Mouse (Mus musculus) bone marrow, adult 2 months (tissue): ENCODE measurements around the gene Mast4. TPM values are rescaled to one million over a fixed set of nuclear protein-coding genes. Genes with fewer than 3 reads are reported as not detected.

ENCODE experiments used
- H3K27ac ChIP-seq: fragments of 200-500 bp; 2 replicates; pipeline ENCODE4 v1.5.1; 2012; ENCODE audit warnings: low read depth, mild to moderate bottlenecking, control low read depth, inconsistent platforms, low read length; ENCODE audit not compliant: control insufficient read depth, poor library complexity, insufficient read depth
- H3K4me1 ChIP-seq: fragments of 200-500 bp; 2 replicates; pipeline ENCODE4 v1.6.1; 2011; ENCODE audit warnings: low read length; ENCODE audit not compliant: control insufficient read depth, insufficient read depth
- H3K4me3 ChIP-seq: fragments of 200-500 bp; replicated peaks from 2 replicates; pipeline ENCODE3; 2011; ENCODE audit warnings: mild to moderate bottlenecking, low read depth, low read length, control low read depth; ENCODE audit not compliant: control insufficient read depth
- CTCF ChIP-seq: fragments of 200-500 bp; IDR thresholded peaks from 2 replicates; pipeline ENCODE4 v1.5.1; 2011; ENCODE audit warnings: low read length, control low read depth; ENCODE audit not compliant: control insufficient read depth, insufficient read depth
- POLR2A ChIP-seq: fragments of 200-500 bp; IDR thresholded peaks from 2 replicates; pipeline ENCODE4 v1.6.1; 2011; ENCODE audit warnings: low read depth, mild to moderate bottlenecking, control low read depth, low read length, borderline replicate concordance; ENCODE audit not compliant: control insufficient read depth
- WGBS: fragments of 180-500 bp; shearing (Covaris S2); methylation state at CpG from one replicate; pipeline ENCODE4 v1.1.7; 2018; 5-methylcytosine and 5-hydroxymethylcytosine counted together
- polyA plus RNA-seq: library from polyadenylated mRNA; stranded (reverse); fragments of >200 nt; gene quantifications from 2 replicates; pipeline ENCODE4 v1.2.4, GENCODE M21; 2011; ENCODE audit warnings: low replicate concordance; ENCODE audit not compliant: missing spikeins, insufficient read depth, insufficient read length

Mast4 gene
- polyA plus RNA-seq, 1 experiment = 6.7 TPM

DNA sequence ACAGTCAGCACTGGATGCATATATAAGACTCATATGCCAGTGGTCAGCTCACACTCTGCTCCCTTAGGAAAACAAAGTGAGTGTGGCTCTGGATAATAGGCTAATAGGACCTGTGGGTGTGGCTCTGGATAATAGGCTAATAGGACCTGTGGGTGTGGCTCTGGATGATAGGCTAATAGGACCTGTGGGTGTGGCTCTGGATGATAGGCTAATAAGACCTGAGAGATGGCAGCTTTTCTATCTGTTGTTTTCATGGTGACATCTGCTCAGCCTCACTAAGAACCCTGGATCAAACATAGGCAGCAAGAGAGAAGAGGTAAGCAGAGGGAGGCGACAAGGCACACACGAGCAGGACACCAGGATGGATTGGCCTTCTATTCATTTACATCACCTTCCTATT lies 483.7 kb downstream of the Mast4 start:
- 93% methylated on average over 2 of the region's 2 CpGs for WGBS
- Histone ChIP-seq H3K27ac (no peak overlapping the region), H3K4me1 (no peaks in the 10 kb centered on the region; the same call in 1 of the 2 replicates), H3K4me3 (no peak overlapping the region)
- TF ChIP-seq POLR2A = no peak
- TF ChIP-seq CTCF = no peak

- WGBS = 10% methylated on average over 3 of the region's 3 CpGs
- H3K4me1 ChIP-seq = no peaks in the 10 kb centered on the region; the same call in 1 of the 2 replicates
- TF ChIP-seq POLR2A = no peak
- no peak for TF ChIP-seq CTCF
- H3K4me3 ChIP-seq = no peak overlapping the region
- no peak overlapping the region for H3K27ac ChIP-seq
These were observed 485.2 kb downstream of the Mast4 start for GRCm38 (mm10) chr13:102849068-102849467.

DNA sequence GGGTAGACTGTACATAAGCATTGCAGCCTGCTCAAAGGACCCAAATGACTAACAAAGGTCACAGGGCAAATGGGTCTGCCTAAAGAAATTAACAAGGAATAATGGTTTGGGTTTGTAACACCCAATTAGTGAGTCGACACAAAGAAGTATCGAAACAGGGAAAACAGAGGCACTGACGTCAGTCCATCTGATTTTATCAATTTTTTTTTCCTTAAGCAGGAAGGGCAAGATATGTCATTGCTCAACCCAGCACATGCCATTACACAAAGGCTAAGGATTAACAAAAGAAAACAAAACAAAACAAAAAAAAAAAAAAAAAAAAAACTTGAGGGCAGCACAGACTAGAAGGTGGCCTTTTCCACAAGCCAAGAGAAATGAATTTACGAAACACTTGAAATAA lies 487.8 kb downstream of the Mast4 start:
- H3K4me3 ChIP-seq = no peak overlapping the region
- no peaks in the 10 kb centered on the region; the same call in 1 of the 2 replicates for H3K4me1 ChIP-seq
- WGBS = 69% methylated on average over 4 of the region's 4 CpGs
- TF ChIP-seq CTCF (no peak), POLR2A (no peak)
- no peak overlapping the region for H3K27ac ChIP-seq

DNA sequence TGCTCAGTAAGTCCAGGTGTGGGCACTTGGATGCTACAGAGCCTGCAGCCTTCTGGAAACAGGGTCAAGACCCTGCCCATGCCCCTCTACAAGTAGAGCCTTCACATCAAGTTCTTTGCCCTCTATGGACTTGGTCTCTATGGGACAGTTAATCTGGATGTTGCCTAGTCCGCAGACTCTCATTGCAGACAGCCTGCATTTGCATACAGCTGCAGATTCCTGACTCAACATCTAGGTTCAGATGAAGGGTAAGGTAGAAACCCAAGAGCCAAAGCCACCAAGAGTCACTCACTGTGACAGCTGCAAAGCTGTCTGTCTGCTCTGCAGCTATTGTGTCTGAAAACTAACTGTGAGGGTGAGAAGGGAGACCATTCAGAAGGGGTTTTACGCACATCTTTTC lies 491.6 kb downstream of the Mast4 start:
- Histone ChIP-seq H3K4me3 (no peak overlapping the region), H3K4me1 (no peaks in the 10 kb centered on the region), H3K27ac (no peak overlapping the region)
- TF ChIP-seq POLR2A (no peak), CTCF (no peak)
- WGBS = 94% methylated on average over 2 of the region's 2 CpGs

DNA sequence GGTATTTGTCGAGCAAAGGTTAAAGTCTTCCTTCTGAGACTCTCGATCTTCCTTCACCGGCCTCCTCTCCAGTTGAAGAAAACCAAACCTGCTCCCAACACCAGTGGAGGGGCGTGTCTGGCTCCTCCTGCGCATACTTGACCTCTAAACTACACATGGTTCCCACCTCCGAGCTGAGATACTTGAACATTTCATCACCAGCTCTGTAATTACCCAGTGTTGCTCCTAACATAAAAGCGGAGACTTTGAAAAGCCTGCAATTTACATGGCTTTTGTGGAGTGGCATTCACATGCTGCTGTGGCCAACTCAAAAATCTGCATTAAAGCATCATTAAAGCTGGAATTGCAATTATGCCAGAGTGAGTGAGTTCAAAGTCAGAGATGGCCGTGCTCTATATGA lies 492.1 kb downstream of the Mast4 start:
- no peaks in the 10 kb centered on the region for H3K4me1 ChIP-seq
- no peak for TF ChIP-seq CTCF
- TF ChIP-seq POLR2A = no peak
- WGBS = 78% methylated on average over 8 of the region's 8 CpGs
- H3K4me3 ChIP-seq = no peak overlapping the region
- H3K27ac ChIP-seq = no peak overlapping the region

GRCm38 (mm10) chr13:102839741-102840482 lies 494.4 kb downstream of the Mast4 start:
- H3K4me1 ChIP-seq = no peaks in the 10 kb centered on the region
- no peak overlapping the region for H3K27ac ChIP-seq
- TF ChIP-seq POLR2A (no peak), CTCF (no peak)
- WGBS = 82% methylated on average over 7 of the region's 7 CpGs
- no peak overlapping the region for H3K4me3 ChIP-seq

- no peak overlapping the region for H3K4me3 ChIP-seq
- TF ChIP-seq CTCF (no peak), POLR2A (no peak)
- no peak overlapping the region for H3K27ac ChIP-seq
- 85% methylated on average over 4 of the region's 4 CpGs for whole genome bisulfite sequencing
- no peaks in the 10 kb centered on the region for H3K4me1 ChIP-seq
These were observed 496.9 kb downstream of the Mast4 start for GRCm38 (mm10) chr13:102837427-102837826.

DNA sequence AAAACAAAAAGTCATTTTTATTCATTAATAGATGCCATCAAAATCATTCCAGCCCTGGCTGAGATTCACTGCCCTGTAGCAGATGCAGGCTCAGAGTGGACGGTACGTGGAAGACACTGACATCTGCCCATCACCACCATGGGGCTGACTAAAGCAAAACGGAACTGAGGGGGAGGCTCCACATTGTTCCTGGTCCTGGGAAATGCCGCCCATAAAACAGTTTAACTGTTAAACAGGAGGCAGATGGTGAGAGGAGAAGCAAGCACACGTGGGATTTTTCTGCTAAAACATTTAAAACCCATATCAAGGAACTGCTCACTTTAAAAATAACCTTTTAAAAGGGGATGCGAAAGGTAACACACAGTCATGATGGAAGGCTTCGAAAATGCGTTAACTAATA lies 499.0 kb downstream of the Mast4 start:
- TF ChIP-seq POLR2A (no peak), CTCF (no peak)
- no peaks in the 10 kb centered on the region for H3K4me1 ChIP-seq
- H3K27ac ChIP-seq = no peak overlapping the region
- H3K4me3 ChIP-seq = no peak overlapping the region
- 82% methylated on average over 8 of the region's 8 CpGs for WGBS
